Comparison of ENCODE assay signal across 8 mouse cellular contexts in the genomic region with DNA sequence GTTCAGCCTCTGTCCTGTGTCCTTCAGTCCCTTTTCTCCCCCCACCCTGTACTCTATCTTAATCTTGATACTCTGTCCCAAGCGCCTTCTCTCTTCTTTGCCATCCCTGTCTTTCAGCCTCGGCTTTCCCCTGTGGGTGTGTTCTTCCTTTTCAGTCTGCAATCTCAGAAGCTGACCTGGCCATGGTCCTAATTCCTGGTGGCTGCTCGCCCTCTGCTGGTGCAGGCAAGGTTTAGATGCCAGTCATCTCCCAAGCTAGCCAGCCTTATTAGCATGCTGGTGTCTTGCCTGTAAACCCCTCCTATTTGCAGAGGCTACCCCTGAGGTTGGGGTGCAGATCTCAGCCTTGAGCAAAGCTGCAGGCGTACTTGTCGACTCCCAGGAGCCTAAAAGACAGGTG. TPM values are rescaled to one million over a fixed set of nuclear protein-coding genes. Genes with fewer than 3 reads are reported as not detected.
DNase-seq lines count a peak whose midpoint lies in the region; ATAC-seq and TF ChIP-seq lines count a peak whose summit lies in the region.

No protein-coding gene starts in this region.

- H3K4me1 ChIP-seq in intestine, embryonic 14.5 days (replicated peaks; ENCODE audit: control insufficient read depth, insufficient read depth, low read length), result no peaks in the 10 kb centered on the region
- H3K4me1 ChIP-seq in midbrain, embryonic 13.5 days (replicated peaks), result peaks cover 13% of the 10 kb centered on the region; the same call in 1 of the 2 replicates
- no peaks in the 10 kb centered on the region for H3K4me1 ChIP-seq in spleen, adult 2 months (ENCODE audit: control insufficient read depth, insufficient read depth, insufficient read length)

- no peak overlapping the region for H3K9ac ChIP-seq in intestine, embryonic 14.5 days (ENCODE audit: low read length)
- peak overlapping the region; percentile 25; the same call in 1 of the 2 replicates for H3K9ac ChIP-seq in midbrain, embryonic 13.5 days (replicated peaks)

- H3K27ac ChIP-seq in intestine, embryonic 14.5 days (ENCODE audit: low read depth), result no peak overlapping the region
- no peak overlapping the region for H3K27ac ChIP-seq in midbrain, embryonic 13.5 days
- no peak overlapping the region for H3K27ac ChIP-seq in spleen, adult 2 months (ENCODE audit: insufficient read depth, low read length)

- H3K27me3 ChIP-seq in intestine, embryonic 14.5 days (replicated peaks; ENCODE audit: control insufficient read depth, insufficient read depth, low read length), result no peaks in the 10 kb centered on the region; the same call in 1 of the 2 replicates
- H3K27me3 ChIP-seq in midbrain, embryonic 13.5 days, result peaks cover 21% of the 10 kb centered on the region
- no peaks in the 10 kb centered on the region for H3K27me3 ChIP-seq in spleen, adult 2 months (ENCODE audit: control insufficient read depth, insufficient read depth, low read length)

- intact Hi-C loops in left cerebral cortex, postnatal 10 days (cut with DNase I), result loop anchor here (5.0 kb wide), 2 partner anchors 36 to 116 kb away; partner anchors contain the start of gene Slc17a7

- no peaks in the 10 kb centered on the region for H3K9me3 ChIP-seq in intestine, embryonic 14.5 days (ENCODE audit: control insufficient read depth, low read length)
- H3K9me3 ChIP-seq in midbrain, embryonic 13.5 days, result no peaks in the 10 kb centered on the region

- H3K4me3 ChIP-seq in intestine, embryonic 14.5 days (ENCODE audit: low read depth, low read length), result no peak overlapping the region
- H3K4me3 ChIP-seq in midbrain, embryonic 13.5 days (replicated peaks), result no peak overlapping the region
- no peak overlapping the region for H3K4me3 ChIP-seq in spleen, adult 2 months (ENCODE audit: extremely low read depth, insufficient read depth, insufficient read length)

- no peak for ATAC-seq in intestine, embryonic 14.5 days (replicated peaks; ENCODE audit: low FRiP score, low TSS enrichment, low read depth)
- ATAC-seq in midbrain, embryonic 13.5 days, result peak; percentile 70

- WGBS in intestine, embryonic 14.5 days, result 12% methylated on average over 5 of the region's 5 CpGs
- WGBS in midbrain, embryonic 13.5 days, result 10% methylated on average over 5 of the region's 5 CpGs
- WGBS in spleen, adult 2 months, result 24% methylated on average over 5 of the region's 5 CpGs

- peak; percentile 79; the same call in 1 of the 2 replicates for TF ChIP-seq CTCF in spleen, adult 2 months (IDR thresholded peaks at IDR 0.05; ENCODE audit: extremely low read depth, insufficient read depth, insufficient read length, insufficient replicate concordance)

- H3K4me2 ChIP-seq in intestine, embryonic 14.5 days (ENCODE audit: low read length), result no peak overlapping the region
- no peak overlapping the region for H3K4me2 ChIP-seq in midbrain, embryonic 13.5 days (replicated peaks)

- no peaks in the 10 kb centered on the region for H3K36me3 ChIP-seq in intestine, embryonic 14.5 days (ENCODE audit: control insufficient read depth, insufficient read depth, low read length)
- H3K36me3 ChIP-seq in midbrain, embryonic 13.5 days, result no peaks in the 10 kb centered on the region
- no peaks in the 10 kb centered on the region for H3K36me3 ChIP-seq in spleen, adult 2 months (ENCODE audit: control insufficient read depth, insufficient read depth, low read length)

- no peak for TF ChIP-seq POLR2A in spleen, adult 2 months (IDR thresholded peaks at IDR 0.05; ENCODE audit: low read depth, low read length)

- peak; percentile 39 to 66 for DNase-seq in spleen, adult 18-20 months
- DNase-seq in spleen, adult 12 weeks (ENCODE audit: low spot score), result no peak
- peak; percentile 92 to 93 for DNase-seq in cerebellum, postnatal 36 days
- DNase-seq in gastrocnemius, adult 8-10 months (ENCODE audit: low spot score in 2 of 2), result peak; percentile 57 to 61
- peak; percentile 71 for DNase-seq in intestine, embryonic 14.5 days (ENCODE audit: low spot score)
- DNase-seq in left cerebral cortex, postnatal 10 days (ENCODE audit: extremely low spot score in 1 of 2, low spot score in 2 of 2), result peak; percentile 48 to 81
- peak; percentile 17 to 67 for DNase-seq in spleen, adult 2 months (ENCODE audit: low read depth in 1 of 2, low spot score in 2 of 2)

RNA-seq across cellular contexts. Expression of gene Ccdc155, which starts 6.3 kb away (rescaled TPM):
- under 1 TPM in 1 of 4 experiments, not detected in 3; 0.25 TPM for total RNA-seq in gastrocnemius, adult 8-10 months (2022)
- 0.43 and 0.73 TPM in 2 replicates for polyA plus RNA-seq in intestine, embryonic 14.5 days (2014; fragmentation: Nextera tagmentation; extraction: Ambion mirVana)
- total RNA-seq in left cerebral cortex, postnatal 10 days (2021), result 1 to 10 TPM; 2.0 to 2.3 TPM
- polyA plus RNA-seq in midbrain, embryonic 13.5 days (2015; fragmentation: Nextera tagmentation; extraction: Ambion mirVana), result 0.59 and 0.97 TPM in 2 replicates
- 0.16 and 0.20 TPM in 2 replicates for polyA plus RNA-seq in spleen, adult 2 months (2012; rRNA removed)

RNA-seq across cellular contexts. Expression of gene Dkkl1, which starts 13.5 kb away (rescaled TPM):
- total RNA-seq in gastrocnemius, adult 8-10 months (2022), result not detected
- polyA plus RNA-seq in intestine, embryonic 14.5 days (2014; fragmentation: Nextera tagmentation; extraction: Ambion mirVana), result 0.80 and 1.0 TPM in 2 replicates
- total RNA-seq in left cerebral cortex, postnatal 10 days (2021), result 10 to 100 TPM; 16.3 to 18.7 TPM
- 1.5 and 1.6 TPM in 2 replicates for polyA plus RNA-seq in midbrain, embryonic 13.5 days (2015; fragmentation: Nextera tagmentation; extraction: Ambion mirVana)
- polyA plus RNA-seq in spleen, adult 2 months (2012; rRNA removed), result 2.1 and 2.8 TPM in 2 replicates

RNA-seq across cellular contexts. Expression of gene Tead2, which starts 17.1 kb away (rescaled TPM):
- 1 to 10 TPM in 3 of 4 experiments, under 1 TPM in 1; 0.77 to 3.1 (median 1.7) TPM for total RNA-seq in gastrocnemius, adult 8-10 months (2022)
- polyA plus RNA-seq in intestine, embryonic 14.5 days (2014; fragmentation: Nextera tagmentation; extraction: Ambion mirVana), result 129 and 139 TPM in 2 replicates
- total RNA-seq in left cerebral cortex, postnatal 10 days (2021), result 1 to 10 TPM; 6.6 to 6.8 TPM
- 112 and 124 TPM in 2 replicates for polyA plus RNA-seq in midbrain, embryonic 13.5 days (2015; fragmentation: Nextera tagmentation; extraction: Ambion mirVana)
- 10.6 and 12.1 TPM in 2 replicates for polyA plus RNA-seq in spleen, adult 2 months (2012; rRNA removed)

RNA-seq across cellular contexts. Expression of gene Pth2, which starts 17.6 kb away (rescaled TPM):
- total RNA-seq in gastrocnemius, adult 8-10 months (2022), result not detected
- polyA plus RNA-seq in intestine, embryonic 14.5 days (2014; fragmentation: Nextera tagmentation; extraction: Ambion mirVana), result not detected in 2 replicates
- not detected for total RNA-seq in left cerebral cortex, postnatal 10 days (2021)
- 1.8 and 2.1 TPM in 2 replicates for polyA plus RNA-seq in midbrain, embryonic 13.5 days (2015; fragmentation: Nextera tagmentation; extraction: Ambion mirVana)
- polyA plus RNA-seq in spleen, adult 2 months (2012; rRNA removed), result not detected in 2 replicates

RNA-seq across cellular contexts. Expression of gene Gfy, which starts 19.1 kb away (rescaled TPM):
- total RNA-seq in gastrocnemius, adult 8-10 months (2022), result not detected
- not detected in 2 replicates for polyA plus RNA-seq in intestine, embryonic 14.5 days (2014; fragmentation: Nextera tagmentation; extraction: Ambion mirVana)
- under 1 TPM in 1 of 2 experiments, not detected in 1; 0.17 TPM for total RNA-seq in left cerebral cortex, postnatal 10 days (2021)
- polyA plus RNA-seq in midbrain, embryonic 13.5 days (2015; fragmentation: Nextera tagmentation; extraction: Ambion mirVana), result not detected in 2 replicates
- polyA plus RNA-seq in spleen, adult 2 months (2012; rRNA removed), result not detected in 2 replicates
